Mouse (Mus musculus): ENCODE measurements at regions not wholly inside any gene's neighbourhood (a gene's known extent, or its start where the extent isn't known, plus 50 kb on each side); places are given as distances from the start of the nearest gene placed in this dataset.

GRCm38 (mm10) chr7:116882268-116882964 is 378.2 kb downstream of the Nucb2 start:
- TF ChIP-seq CTCF (conservative IDR thresholded peaks at IDR 0.05; ENCODE audit: low read length) (no peak), POU5F1 (IDR thresholded peaks at IDR 0.05; ENCODE audit: borderline replicate concordance, low read length) (no peak)

Data from E14TG2a.4 (cell line).